In genomic region chr2:93039706-93040105, GRCm38 (mm10) we compare ENCODE assay signal across 13 mouse cellular contexts.
"Had no signal": no experiment of that assay in that cellular context is flagged by ENCODE, and none has a peak within 500 bp of the region (broad histone marks: within the 10 kb centered on the region; RNA-seq: fewer than 3 reads in every experiment).

No protein-coding gene starts in this region.

- H3K27me3 ChIP-seq: limb, embryonic 12.5 days; liver, embryonic 13.5 days; lung, embryonic 15.5 days; megakaryocyte, embryonic 14.5 days had no signal

- H3K4me3 ChIP-seq: layer of hippocampus, adult 2 months; limb, embryonic 12.5 days; liver, embryonic 13.5 days; lung, embryonic 15.5 days; megakaryocyte, embryonic 14.5 days; midbrain, embryonic 12.5 days had no signal

- H3K9ac ChIP-seq: limb, embryonic 12.5 days; liver, embryonic 13.5 days; liver, postnatal 0 days; lung, embryonic 15.5 days; midbrain, embryonic 12.5 days had no signal

- H3K9me3 ChIP-seq: limb, embryonic 12.5 days; liver, embryonic 13.5 days; lung, embryonic 15.5 days; megakaryocyte, embryonic 14.5 days; midbrain, embryonic 12.5 days had no signal

- H3K36me3 ChIP-seq: liver, embryonic 13.5 days; lung, embryonic 15.5 days; midbrain, embryonic 12.5 days had no signal

- H3K4me2 ChIP-seq: limb, embryonic 12.5 days; liver, embryonic 13.5 days; lung, embryonic 15.5 days; midbrain, embryonic 12.5 days had no signal

- ATAC-seq: liver, postnatal 0 days had no signal

- DNase-seq: liver; liver, embryonic 13.5 days; liver, postnatal 0 days; lung, postnatal 14 days; right cerebral cortex, adult 18-20 months; right cerebral cortex, postnatal 25 days had no signal

- H3K27ac ChIP-seq: kidney, postnatal 0 days; layer of hippocampus, adult 2 months; limb, embryonic 12.5 days; liver, embryonic 13.5 days; macrophage; midbrain, embryonic 12.5 days had no signal
